Mouse (Mus musculus): ENCODE measurements around the gene Kpna4.

The Kpna4 gene

DNA sequence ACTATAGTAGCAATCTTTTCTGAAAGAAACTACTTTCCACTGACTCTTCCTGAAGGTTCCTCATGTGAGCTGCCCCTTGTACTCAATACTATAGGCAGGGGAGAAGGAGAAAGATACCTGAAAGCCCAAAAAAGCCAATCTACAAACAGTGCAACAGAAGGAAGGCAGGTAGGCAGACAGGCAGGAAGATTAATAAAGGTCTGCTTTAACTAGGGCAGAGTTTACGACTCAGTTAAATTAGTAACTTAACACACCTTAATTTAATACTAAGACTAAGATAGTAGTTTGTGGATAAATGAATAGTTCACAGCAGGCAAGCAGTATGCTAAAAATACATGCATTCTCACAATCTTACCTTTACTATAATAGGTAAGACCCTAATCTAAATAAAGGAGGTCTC lies 12.2 kb downstream of the Kpna4 start:
- in situ Hi-C loops (cut with MboI; ENCODE audit: unreplicated experiment in 2 of 2): loop anchor here in 1 of 2 experiments (25.0 kb wide), 2 partner anchors 623 to 1627 kb away; no protein-coding TSS in a partner anchor

DNA sequence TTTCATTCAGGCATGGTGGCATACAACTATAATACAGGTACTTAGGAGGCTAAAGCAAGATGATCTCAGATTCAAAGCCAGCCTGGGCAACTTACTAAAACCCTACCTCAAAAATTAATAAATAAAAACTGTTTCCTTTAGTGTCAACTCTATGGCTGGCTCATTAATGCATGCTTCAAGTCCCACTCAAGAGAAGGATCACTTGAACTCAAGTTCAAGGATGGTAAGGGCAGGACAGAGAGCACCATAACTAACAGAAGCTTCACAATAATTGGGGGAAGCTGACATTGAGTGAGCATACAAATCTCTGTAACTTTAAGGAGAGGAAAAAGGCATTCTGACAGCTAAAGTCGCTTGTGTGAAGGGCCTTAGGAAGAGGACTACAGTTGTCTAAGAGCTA lies 13.0 kb downstream of the Kpna4 start:
- in situ Hi-C loops (cut with MboI; ENCODE audit: unreplicated experiment in 2 of 2): loop anchor here in 1 of 2 experiments (25.0 kb wide), 2 partner anchors 623 to 1627 kb away; no protein-coding TSS in a partner anchor

DNA sequence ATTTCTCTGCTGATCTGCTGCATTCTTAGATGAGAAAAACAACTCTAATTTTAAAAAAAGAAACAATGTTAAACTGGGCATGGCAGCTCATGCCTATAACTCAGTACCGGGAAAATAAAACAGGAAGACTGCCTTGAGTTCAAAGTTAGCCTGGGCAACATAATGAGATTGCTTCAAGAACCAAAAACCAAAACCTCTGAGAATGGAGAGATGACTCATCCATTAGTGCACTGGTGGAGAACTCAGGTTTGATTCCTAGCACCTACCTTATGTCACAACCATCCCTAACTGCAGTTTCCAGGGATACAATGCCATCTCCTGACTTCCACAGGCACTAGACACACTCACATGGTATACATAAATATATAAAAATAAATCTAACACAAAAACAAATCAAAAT lies 17.8 kb downstream of the Kpna4 start:
- in situ Hi-C loops (cut with MboI; ENCODE audit: unreplicated experiment in 2 of 2): loop anchor here in 1 of 2 experiments (5.0 to 25.0 kb wide), 3 partner anchors 37 to 1622 kb away; no protein-coding TSS in a partner anchor

DNA sequence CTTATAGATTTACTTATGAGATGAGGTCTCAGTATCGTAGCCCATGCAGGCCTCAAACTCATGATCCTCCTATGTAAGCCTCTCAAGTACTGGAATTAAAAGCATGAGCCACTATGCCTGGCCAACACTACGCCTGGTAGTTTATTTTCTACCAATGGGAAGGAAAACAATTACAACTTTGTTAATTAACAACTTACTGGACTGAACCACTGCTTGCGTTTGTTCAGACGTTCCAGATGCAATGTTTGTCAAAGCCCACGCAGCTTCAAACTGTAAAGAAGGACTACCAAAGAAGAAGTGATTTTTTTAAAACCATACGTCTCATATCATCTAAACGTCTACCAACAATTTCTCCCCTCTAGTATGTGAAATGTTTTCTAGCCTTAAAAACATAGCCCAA lies 32.5 kb downstream of the Kpna4 start:
- in situ Hi-C loops (cut with MboI; ENCODE audit: unreplicated experiment in 2 of 2): no loop called here

DNA sequence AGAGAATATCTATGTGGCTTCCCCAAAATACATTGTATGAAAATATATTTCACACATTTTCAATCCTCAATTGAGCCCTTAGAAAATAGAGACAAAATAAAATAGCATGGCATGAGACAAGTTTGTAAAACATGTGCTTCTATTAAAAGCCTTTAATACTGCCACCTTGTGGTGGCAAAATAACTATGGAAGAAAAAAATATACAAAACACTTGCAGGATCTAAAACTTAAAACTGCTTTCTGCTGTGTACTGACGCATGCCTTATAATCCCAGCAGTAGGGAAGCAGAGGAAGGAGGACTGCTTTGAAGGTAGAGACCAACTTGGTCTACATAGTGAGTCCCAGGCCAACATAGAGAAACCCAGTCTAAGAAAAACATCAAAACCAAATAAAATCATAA lies 62.9 kb downstream of the Kpna4 start:
- in situ Hi-C loops (cut with MboI; ENCODE audit: unreplicated experiment in 2 of 2): loop anchor here (5.0 to 10.0 kb wide), 4 partner anchors 97 to 999 kb away; partner anchors contain the start of gene Schip1 (in 1 of the 2)

DNA sequence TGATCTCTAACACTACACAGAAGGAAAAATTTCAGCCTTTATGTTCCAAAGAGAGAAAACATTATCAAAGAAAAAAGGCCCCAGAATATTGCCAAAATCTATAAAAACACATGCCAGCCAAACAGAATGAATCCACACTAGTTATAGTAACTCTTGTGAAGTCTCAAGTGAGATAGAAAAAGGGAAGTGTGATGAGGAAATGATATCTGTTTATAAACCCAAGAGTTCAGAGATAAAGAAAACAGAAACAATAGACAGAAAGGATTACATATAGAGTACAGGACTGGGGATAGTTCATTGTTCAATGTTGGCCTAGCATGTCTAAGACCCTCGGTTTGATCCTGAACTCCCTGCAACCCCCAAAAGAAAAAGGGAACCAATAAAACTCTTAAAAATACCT lies 64.1 kb downstream of the Kpna4 start:
- in situ Hi-C loops (cut with MboI; ENCODE audit: unreplicated experiment in 2 of 2): loop anchor here (5.0 to 10.0 kb wide), 4 partner anchors 95 to 998 kb away; partner anchors contain the start of gene Schip1 (in 1 of the 2)

DNA sequence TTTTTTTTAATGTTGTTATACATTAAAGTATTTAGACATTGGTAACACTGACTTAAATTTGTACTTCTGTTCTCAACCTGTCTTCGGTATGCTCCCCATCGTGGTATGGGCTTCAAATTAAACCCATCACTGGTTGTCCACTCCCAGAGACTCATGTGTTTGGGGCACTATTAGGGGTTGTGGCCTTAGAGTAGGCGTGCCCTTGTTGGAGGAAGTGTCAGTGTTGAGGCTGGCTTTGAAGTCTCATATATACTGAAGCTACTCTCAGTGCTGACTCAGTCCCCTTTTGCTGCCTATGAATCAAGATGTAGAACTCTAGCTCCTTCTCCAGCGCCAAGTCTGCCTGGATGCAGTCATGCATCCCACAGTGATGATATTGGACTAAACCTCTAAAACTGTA lies 66.2 kb downstream of the Kpna4 start:
- in situ Hi-C loops (cut with MboI; ENCODE audit: unreplicated experiment in 2 of 2): loop anchor here (5.0 to 10.0 kb wide), 4 partner anchors 93 to 996 kb away; partner anchors contain the start of gene Schip1 (in 1 of the 2)

DNA sequence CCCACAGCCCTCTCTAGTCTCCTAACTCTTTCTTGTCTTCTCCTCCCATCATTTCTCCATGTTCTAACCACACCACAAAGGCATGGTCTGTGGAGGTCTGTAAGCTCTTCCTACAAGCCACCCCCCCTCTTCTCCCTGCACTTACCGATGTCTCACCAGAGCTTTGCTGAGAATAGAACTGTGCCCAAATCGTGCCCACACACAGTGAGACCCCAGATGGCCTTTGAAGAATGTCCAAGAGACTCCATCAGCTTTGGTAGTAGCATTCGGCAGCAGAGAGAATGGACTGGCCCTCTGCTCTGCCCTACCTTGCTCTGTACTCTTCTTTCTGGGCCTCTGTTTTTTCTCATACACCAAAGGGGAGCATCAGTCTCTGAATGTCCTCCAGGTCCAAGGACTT lies 71.0 kb downstream of the Kpna4 start:
- in situ Hi-C loops (cut with MboI; ENCODE audit: unreplicated experiment in 2 of 2): no loop called here

DNA sequence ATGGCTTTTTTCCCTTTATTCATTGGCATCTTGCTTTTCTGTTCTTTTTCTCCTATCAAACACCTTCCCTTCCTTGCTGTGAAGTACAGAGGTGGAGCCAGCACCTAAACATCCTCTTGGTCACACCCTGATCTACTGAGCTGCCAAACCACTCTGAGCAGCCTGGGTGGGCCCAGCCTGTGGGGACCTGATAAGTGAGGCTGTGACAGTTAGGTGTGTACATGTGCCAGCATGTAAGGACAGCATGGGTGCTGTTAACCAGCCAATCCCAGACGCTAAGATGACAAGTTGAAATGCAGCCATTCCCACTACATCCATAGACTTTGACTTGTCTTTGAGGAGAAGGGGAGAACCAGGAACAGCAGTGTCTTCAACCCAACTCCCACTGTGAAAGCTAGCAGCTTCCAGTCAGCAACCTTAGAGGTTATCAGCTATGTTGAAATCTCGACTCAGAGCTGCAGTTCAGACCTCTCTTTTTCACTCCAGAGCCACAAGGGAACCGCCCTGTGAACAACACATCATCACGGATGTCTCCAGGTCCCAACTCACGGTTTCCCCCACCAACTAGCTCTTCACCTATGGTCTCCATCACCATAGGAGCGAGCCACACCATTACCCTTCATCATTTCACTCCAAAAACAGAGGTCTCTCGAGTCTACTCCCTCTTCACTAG lies 72.0 kb downstream of the Kpna4 start:
- in situ Hi-C loops (cut with MboI; ENCODE audit: unreplicated experiment in 2 of 2): no loop called here

DNA sequence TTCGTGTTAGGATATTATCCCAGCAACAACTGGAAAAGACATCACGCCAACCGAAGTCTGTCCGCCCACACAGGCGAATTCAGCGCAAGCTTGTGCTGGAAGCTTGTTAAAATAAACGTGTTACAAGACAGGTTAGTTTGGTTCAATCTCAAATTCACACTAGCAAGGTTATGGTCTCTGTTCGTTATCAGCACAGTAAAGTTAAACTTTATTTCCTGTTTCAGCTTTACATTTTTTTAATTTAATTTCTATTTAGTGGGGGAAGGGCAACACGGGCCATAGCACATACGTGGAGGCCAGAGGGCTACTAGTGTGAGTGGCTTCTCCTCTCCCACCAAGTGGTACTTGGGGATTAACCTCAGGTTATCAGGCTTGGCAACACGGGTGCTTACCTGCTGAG lies 75.0 kb downstream of the Kpna4 start:
- in situ Hi-C loops (cut with MboI; ENCODE audit: unreplicated experiment in 2 of 2): no loop called here

DNA sequence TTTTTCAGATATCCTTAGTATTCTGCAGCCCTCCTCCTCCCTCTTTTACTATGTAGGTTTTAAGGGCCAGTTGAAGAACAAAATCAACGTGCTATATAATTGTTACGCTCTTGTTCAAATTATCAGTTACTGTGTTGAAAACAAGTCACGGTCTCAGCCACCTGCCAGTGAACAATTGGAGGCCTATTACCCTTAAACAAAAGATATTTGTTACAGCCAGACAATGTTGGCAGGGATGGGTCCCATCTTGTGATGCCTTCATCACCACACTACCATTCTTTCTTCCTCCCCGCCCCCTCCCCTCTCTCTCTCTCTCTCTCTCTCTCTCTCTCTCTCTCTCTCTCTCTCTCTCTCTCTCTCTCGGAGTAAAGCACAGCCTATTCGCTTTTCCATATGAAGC lies 77.9 kb downstream of the Kpna4 start:
- in situ Hi-C loops (cut with MboI; ENCODE audit: unreplicated experiment in 2 of 2): no loop called here

DNA sequence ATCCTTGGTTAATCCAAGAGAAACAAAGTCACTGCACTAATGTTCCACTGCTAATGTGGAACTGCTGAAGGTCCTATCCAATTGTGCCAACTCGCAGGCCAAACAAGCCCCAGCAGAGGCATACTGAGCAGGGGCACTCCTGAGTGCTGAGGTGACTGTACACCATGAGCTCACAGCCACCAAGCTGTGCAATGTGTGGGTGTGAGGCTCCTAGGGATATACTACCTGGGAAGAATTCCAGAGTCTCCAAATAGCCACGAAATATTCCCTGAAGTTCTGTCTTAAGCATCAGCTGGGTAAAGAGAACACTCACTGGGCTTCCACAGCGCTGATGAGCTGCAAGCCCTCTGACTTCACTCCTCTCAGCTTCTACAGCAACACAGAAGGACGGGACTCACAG lies 79.2 kb downstream of the Kpna4 start:
- in situ Hi-C loops (cut with MboI; ENCODE audit: unreplicated experiment in 2 of 2): no loop called here

DNA sequence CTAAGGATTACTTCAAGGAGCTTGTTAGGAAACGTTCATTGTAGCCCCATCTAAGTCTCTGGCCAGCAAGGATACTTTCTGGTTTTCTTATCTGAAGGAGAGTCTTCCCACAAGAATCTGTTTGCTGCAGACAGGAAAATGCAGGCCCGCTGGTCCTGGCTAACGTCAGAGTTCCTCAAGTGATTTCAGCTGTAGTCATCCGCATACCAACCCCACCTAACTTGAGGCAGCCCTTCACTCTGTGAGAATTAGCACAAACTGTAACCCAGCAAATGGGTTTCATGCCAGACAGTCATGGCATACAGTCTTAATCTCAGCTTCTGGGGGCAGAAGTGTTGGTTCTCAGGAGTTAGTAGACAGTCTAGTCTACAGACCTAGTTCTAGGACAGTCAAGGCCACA lies 80.4 kb downstream of the Kpna4 start:
- in situ Hi-C loops (cut with MboI; ENCODE audit: unreplicated experiment in 2 of 2): no loop called here

DNA sequence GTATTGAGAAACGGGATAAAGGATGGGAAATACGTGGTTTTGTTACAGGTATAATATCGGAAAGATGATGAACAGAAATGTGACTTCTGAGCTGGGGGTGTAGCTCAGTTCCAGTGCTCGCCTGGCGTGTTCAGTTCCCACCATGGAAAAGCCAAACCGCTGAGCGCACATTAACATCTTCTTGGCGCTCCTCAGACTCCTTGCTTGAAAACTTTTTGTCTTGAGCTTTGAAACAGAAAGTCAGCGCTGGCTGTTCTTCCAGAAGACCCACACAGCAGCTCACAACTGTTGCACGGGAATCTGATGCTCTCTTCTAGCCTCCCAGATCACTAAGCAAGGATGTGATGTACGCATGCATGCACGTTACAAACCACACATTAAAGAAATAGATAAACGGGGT lies 81.2 kb downstream of the Kpna4 start:
- in situ Hi-C loops (cut with MboI; ENCODE audit: unreplicated experiment in 2 of 2): no loop called here

DNA sequence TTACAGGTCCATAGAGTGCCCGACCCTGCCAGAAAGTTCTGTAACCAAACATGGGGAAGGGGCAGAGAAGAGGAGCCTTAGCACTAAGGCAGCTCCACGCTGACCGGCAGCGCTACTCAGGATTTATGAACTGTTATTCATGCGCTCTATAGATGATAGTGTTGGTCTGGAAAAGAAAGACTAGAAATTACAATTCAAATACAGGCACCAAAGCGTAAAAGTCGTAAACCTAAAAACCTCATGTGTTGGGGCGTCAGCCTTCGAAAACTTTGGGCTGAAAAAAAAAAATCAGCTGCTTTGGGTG lies 81.6 kb downstream of the Kpna4 start:
- in situ Hi-C loops (cut with MboI; ENCODE audit: unreplicated experiment in 2 of 2): no loop called here

DNA sequence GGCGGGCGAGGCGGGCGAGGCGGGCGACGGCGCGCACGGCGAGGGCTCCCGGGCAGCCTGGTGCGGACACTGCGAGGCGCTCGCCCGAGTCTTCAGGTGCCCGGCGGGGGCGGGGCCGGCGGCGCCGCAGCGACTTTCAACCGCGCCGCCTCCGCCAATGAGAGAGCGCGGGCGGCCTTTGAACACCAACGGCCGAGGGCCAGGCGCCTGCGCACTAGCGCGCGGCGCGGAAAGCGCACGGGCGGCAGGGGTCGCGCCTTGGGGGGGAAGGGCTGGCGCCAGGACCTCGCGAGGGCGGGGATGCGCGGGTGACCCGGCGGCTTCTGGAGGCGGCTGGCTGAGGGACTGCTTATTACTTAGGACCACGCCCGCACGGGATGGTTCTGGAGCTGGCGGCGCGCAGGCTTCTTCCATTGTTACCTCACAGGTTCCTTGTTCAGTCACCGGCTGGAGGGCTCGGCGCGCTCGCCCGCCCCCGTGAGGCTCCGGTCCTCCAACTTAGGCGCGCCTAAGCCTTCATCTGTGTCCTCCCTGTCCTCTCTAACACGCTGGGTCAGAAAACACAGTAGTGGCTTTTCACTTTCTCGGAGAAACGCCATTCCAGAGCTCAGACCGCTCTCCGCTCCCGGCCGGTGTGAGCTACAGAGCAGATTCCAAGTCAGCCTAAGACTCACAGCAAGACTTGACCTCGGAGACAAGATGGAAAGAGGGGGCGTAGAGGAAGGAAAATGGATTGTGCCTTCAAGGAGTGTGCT lies 82.1 kb downstream of the Kpna4 start, which contains the start of gene Trim59:
Gene Trim59 (minus strand): TSS at position 111 of the 755 bp plus-strand sequence.
- in situ Hi-C loops (cut with MboI; ENCODE audit: unreplicated experiment in 2 of 2): loop anchor here in 1 of 2 experiments (5.0 kb wide), 1 partner anchor 38 kb away; no protein-coding TSS in a partner anchor

DNA sequence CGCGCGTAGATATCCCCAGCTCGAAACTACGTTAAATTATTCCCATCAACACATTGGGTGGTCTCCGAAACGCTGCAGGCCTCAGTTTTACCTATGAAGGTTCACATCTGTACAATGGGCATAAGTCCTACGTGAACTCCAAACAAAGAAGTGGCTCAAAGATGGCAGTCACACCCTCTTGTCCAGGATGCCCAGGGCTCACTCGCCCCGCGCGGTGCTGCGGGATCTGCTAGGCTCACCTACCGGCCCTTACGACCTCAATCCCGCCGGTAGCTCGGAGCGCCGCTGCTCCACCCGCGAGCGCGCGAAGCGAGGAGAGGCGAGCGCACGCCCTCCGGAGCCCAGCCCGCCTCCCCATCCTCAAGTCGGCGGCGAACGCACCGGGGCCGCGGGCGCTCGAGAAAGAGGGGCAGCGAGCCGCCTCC lies 82.7 kb downstream of the Kpna4 start:
- in situ Hi-C loops (cut with MboI; ENCODE audit: unreplicated experiment in 2 of 2): loop anchor here in 1 of 2 experiments (5.0 kb wide), 1 partner anchor 37 kb away; no protein-coding TSS in a partner anchor

DNA sequence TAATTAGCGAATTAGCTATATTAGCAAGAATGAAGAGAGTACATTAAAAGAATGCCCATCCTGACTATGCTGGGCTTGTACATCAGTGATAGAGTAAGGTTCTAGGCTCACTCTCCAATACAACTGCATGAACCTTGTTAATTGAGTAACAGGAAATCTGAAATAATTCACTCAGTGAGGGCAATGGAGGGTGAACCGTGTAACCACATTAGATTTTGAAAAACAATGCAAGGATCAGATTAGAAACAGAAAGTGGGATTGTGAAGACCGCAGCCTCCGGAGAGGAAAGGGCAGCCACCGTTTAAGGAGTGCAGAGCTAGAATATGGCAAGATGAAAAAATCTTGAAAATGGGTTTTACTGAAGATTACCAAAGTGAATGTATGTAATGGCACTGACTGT lies 85.6 kb downstream of the Kpna4 start:
- in situ Hi-C loops (cut with MboI; ENCODE audit: unreplicated experiment in 2 of 2): loop anchor here in 1 of 2 experiments (5.0 kb wide), 1 partner anchor 34 kb away; no protein-coding TSS in a partner anchor

DNA sequence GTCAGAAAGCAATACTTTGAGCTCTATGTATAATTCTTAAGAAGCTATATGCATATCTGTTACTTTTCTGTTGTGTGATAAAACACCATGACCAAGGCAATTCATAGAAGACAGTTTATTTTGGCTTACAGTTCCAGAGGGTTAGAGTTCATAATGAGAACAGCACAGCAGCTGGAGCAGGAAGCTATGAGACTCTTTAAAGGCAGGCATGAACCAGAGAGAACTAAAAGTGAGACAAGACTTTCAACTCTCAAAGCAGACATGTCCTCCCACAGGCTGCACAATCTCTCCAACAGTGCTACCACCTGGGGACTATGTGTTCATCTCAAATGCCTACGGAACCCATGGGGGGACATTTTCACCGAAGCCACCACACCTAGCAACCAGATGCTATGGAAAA lies 86.8 kb downstream of the Kpna4 start:
- in situ Hi-C loops (cut with MboI; ENCODE audit: unreplicated experiment in 2 of 2): loop anchor here in 1 of 2 experiments (5.0 kb wide), 1 partner anchor 33 kb away; no protein-coding TSS in a partner anchor

DNA sequence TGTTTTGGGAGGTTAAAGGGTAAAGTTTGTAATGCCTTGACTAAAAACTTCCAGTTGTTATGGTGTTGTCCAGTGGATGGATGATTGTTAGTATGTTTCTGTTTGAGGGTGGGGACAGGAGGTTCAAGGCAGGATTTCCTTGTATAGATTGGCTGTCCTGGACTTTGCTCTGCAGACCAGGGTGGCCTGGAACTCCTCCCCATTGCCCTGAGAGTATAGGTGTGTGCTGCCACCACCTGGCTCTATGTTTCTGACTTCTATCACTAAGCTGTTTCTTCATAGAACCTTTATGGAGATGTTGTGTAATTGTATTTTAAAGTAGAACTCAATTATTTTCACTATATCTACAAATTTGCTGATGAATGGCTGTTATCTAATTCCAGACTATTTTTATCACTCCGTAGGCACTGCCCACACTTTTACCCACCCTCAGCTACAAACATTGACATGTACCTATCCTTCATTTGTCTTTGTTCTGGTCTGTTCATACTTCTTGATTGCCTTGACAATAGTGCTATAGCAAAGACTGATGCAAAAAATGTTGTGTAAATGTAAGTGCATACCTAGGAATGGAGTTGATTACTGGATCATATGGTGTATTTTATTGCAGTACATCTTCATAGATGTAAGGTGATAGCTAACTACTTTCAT lies 100.7 kb downstream of the Kpna4 start:
- in situ Hi-C loops (cut with MboI; ENCODE audit: unreplicated experiment in 2 of 2): no loop called here

DNA sequence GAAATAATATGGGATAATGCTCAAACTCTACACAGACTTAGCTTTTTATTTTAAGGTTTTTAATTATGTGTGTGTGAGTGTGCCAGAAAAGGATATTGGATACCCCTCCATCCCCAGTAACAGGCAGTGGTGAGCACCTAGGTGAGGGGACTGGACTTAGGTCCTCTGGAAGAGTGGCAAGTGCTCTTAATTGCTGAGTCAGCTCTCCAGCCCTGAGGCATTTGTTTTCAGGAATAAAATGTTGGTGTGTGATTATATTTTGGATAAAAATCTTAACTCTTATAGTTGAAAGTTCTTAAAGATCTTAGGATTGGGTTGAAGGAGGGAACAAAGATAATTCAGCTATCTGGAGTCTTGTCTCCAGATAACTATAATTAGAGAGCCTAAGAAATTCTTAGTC lies 106.1 kb downstream of the Kpna4 start:
- in situ Hi-C loops (cut with MboI; ENCODE audit: unreplicated experiment in 2 of 2): no loop called here

All from v-Abl transformed pro-B cells (cell line).